Mouse (Mus musculus) neural tube, embryonic 12.5 days (tissue): Measurements from ENCODE around the gene Lpin3. TPM values are rescaled to one million over a fixed set of nuclear protein-coding genes. Genes with fewer than 3 reads are reported as not detected.

Experiments used
- ATAC-seq: fragments of 200-750 bp; cut with Nextera tagmentation; 2 replicates; pipeline ENCODE4 v1.8.0; 2017; ENCODE audit warnings: low read depth, mild to moderate bottlenecking, moderate TSS enrichment, moderate library complexity; ENCODE audit not compliant: low FRiP score
- H3K27ac ChIP-seq: fragments of 300-500 bp; sonication (generic); 2 replicates; pipeline ENCODE4 v1.5.1; 2016
- H3K27me3 ChIP-seq: fragments of 300-500 bp; sonication (generic); replicated peaks from 2 replicates; pipeline ENCODE4 v1.6.1; 2016; ENCODE audit warnings: mild to moderate bottlenecking
- H3K36me3 ChIP-seq: fragments of 300-500 bp; sonication (generic); 2 replicates; pipeline ENCODE4 v1.6.1; 2016; ENCODE audit warnings: mild to moderate bottlenecking
- H3K4me1 ChIP-seq: fragments of 300-500 bp; sonication (generic); 2 replicates; pipeline ENCODE4 v1.6.1; 2016
- H3K4me2 ChIP-seq: fragments of 300-500 bp; sonication (generic); replicated peaks from 2 replicates; pipeline ENCODE4 v1.6.1; 2016; ENCODE audit warnings: mild to moderate bottlenecking
- H3K4me3 ChIP-seq: fragments of 300-500 bp; sonication (generic); 2 replicates; pipeline ENCODE4 v1.5.1; 2016
- H3K9ac ChIP-seq: fragments of 300-500 bp; sonication (generic); 2 replicates; pipeline ENCODE4 v1.6.1; 2016; ENCODE audit warnings: mild to moderate bottlenecking
- H3K9me3 ChIP-seq: fragments of 300-500 bp; sonication (generic); 2 replicates; pipeline ENCODE4 v1.6.1; 2016; ENCODE audit warnings: mild to moderate bottlenecking
- WGBS: fragments of 180-500 bp; shearing (Covaris S2); methylation state at CpG from one replicate; pipeline ENCODE4 v1.1.7; 2016; 5-methylcytosine and 5-hydroxymethylcytosine counted together
- polyA plus RNA-seq: library from polyadenylated mRNA; unstranded; fragments of >200 nt; fragmentation: Nextera tagmentation; extraction: Ambion mirVana; gene quantifications from 2 replicates; pipeline ENCODE4 v1.2.1, GENCODE M21; 2016

The Lpin3 gene
- polyA plus RNA-seq, 1 experiment from 2014 or later = 0.43 TPM

GRCm38 (mm10) chr2:160951595-160951994 is 71.1 kb downstream of the Lpin3 start:
- Histone ChIP-seq H3K9me3 (no peaks in the 10 kb centered on the region), H3K27ac (no peak overlapping the region), H3K9ac (no peak overlapping the region), H3K4me3 (no peak overlapping the region), H3K27me3 (no peaks in the 10 kb centered on the region), H3K4me2 (no peak overlapping the region), H3K36me3 (peaks cover 80% of the 10 kb centered on the region), H3K4me1 (no peaks in the 10 kb centered on the region)
- no peak for ATAC-seq
- WGBS = 86% methylated on average over 4 of the region's 4 CpGs

- H3K9me3 ChIP-seq = no peaks in the 10 kb centered on the region
- no peaks in the 10 kb centered on the region for H3K4me1 ChIP-seq
- no peak overlapping the region for H3K4me2 ChIP-seq
- H3K27ac ChIP-seq = no peak overlapping the region
- H3K27me3 ChIP-seq = no peaks in the 10 kb centered on the region
- no peak for ATAC-seq
- WGBS = 86% methylated on average over 7 of the region's 7 CpGs
- H3K36me3 ChIP-seq = peaks cover 81% of the 10 kb centered on the region
- H3K9ac ChIP-seq = no peak overlapping the region
- H3K4me3 ChIP-seq = no peak overlapping the region
Measured at GRCm38 (mm10) chr2:160953131-160953873, 72.8 kb downstream of the Lpin3 start.

GRCm38 (mm10) chr2:160954541-160954940 is 74.1 kb downstream of the Lpin3 start:
- Histone ChIP-seq H3K4me3 (no peak overlapping the region), H3K27me3 (no peaks in the 10 kb centered on the region), H3K9ac (no peak overlapping the region), H3K27ac (no peak overlapping the region), H3K4me2 (no peak overlapping the region), H3K9me3 (no peaks in the 10 kb centered on the region), H3K36me3 (peaks cover 73% of the 10 kb centered on the region), H3K4me1 (no peaks in the 10 kb centered on the region)
- WGBS = 98% methylated on average over 3 of the region's 3 CpGs
- no peak for ATAC-seq

DNA sequence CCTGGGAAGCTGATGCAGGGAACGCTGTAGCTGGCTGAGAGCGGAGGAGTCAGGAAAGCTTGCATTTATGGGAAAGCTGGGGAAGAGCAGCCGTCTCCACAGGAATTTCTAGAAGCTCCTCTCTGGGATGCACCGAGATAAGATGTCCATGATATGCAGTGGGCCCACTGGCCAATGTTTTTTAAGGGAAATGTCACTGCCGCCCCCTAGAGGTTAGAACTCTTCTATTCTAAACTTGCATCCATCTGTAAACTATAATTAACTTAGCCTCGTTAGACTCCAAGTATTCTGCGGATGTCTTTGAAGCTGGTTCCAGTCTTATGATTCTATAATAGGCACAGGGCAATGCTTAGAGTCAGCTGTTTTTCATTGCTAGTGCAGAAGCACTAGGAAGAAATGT is 74.9 kb downstream of the Lpin3 start:
- H3K9me3 ChIP-seq = no peaks in the 10 kb centered on the region
- H3K27me3 ChIP-seq = no peaks in the 10 kb centered on the region
- no peak overlapping the region for H3K4me3 ChIP-seq
- H3K9ac ChIP-seq = no peak overlapping the region
- H3K36me3 ChIP-seq = peaks cover 71% of the 10 kb centered on the region
- ATAC-seq = no peak
- H3K27ac ChIP-seq = no peak overlapping the region
- no peak overlapping the region for H3K4me2 ChIP-seq
- 84% methylated on average over 7 of the region's 7 CpGs for WGBS
- H3K4me1 ChIP-seq = no peaks in the 10 kb centered on the region

Other genes with a start within 250 kb of the Lpin3 start
- 106 and 118 TPM in 2 replicates for gene Top1, start 234.8 kb upstream of the Lpin3 start, polyA plus RNA-seq
- gene Plcg1, start 149.4 kb upstream of the Lpin3 start, polyA plus RNA-seq = 91.7 and 98.9 TPM in 2 replicates
- gene Zhx3, start 7.7 kb upstream of the Lpin3 start, polyA plus RNA-seq = 15.2 and 16.2 TPM in 2 replicates
- 1.9 and 2.2 TPM in 2 replicates for gene Emilin3, start 31.7 kb downstream of the Lpin3 start, polyA plus RNA-seq
- gene Chd6, start 228.4 kb downstream of the Lpin3 start, polyA plus RNA-seq = 37.7 and 42.1 TPM in 2 replicates